In genomic region chr7:100921289-100921688, GRCm38 (mm10) we compare ENCODE assay signal across 30 mouse cellular contexts. TPM values are rescaled to one million over a fixed set of nuclear protein-coding genes. Genes with fewer than 3 reads are reported as not detected.
DNase-seq lines count a peak whose midpoint lies in the region; ATAC-seq and TF ChIP-seq lines count a peak whose summit lies in the region.
"Had no signal": no experiment of that assay in that cellular context is flagged by ENCODE, and none has a peak within 500 bp of the region (broad histone marks: within the 10 kb centered on the region; RNA-seq: fewer than 3 reads in every experiment).

No protein-coding gene starts in this region.

- TF ChIP-seq CTCF in gastrocnemius, adult 2 months (IDR thresholded peaks at IDR 0.05), result no peak
- no peak for TF ChIP-seq CTCF in heart, postnatal 0 days (IDR thresholded peaks at IDR 0.05; ENCODE audit: low read depth)
- TF ChIP-seq CTCF in lung, postnatal 0 days (IDR thresholded peaks at IDR 0.05), result no peak

- peaks cover 78% of the 10 kb centered on the region for H3K4me1 ChIP-seq in heart, postnatal 0 days (ENCODE audit: control insufficient read depth, insufficient read depth)
- peaks cover 100% of the 10 kb centered on the region for H3K4me1 ChIP-seq in lung, embryonic 15.5 days
- peaks cover 52% of the 10 kb centered on the region for H3K4me1 ChIP-seq in lung, postnatal 0 days (ENCODE audit: insufficient read depth, low read depth, low read length)

- H3K4me2 ChIP-seq in heart, postnatal 0 days (ENCODE audit: low read depth, low read length), result no peak overlapping the region
- no peak overlapping the region for H3K4me2 ChIP-seq in lung, embryonic 15.5 days
- H3K4me2 ChIP-seq in lung, postnatal 0 days (replicated peaks; ENCODE audit: low read depth, low read length), result no peak overlapping the region
- H3K4me2 ChIP-seq: limb, embryonic 12.5 days; liver, embryonic 15.5 days; midbrain, embryonic 11.5 days; neural tube, embryonic 12.5 days had no signal

- no peaks in the 10 kb centered on the region for H3K27me3 ChIP-seq in heart, postnatal 0 days (ENCODE audit: control insufficient read depth, insufficient read depth, low read length)
- H3K27me3 ChIP-seq in lung, embryonic 15.5 days, result no peaks in the 10 kb centered on the region
- no peaks in the 10 kb centered on the region for H3K27me3 ChIP-seq in lung, postnatal 0 days (replicated peaks; ENCODE audit: insufficient read depth, low read length)
- H3K27me3 ChIP-seq: limb, embryonic 12.5 days; neural tube, embryonic 12.5 days; Patski had no signal

- intact Hi-C loops in gastrocnemius, adult 2 months (cut with DNase I), result no loop called here

- no peak overlapping the region for H3K4me3 ChIP-seq in gastrocnemius, adult 2 months
- H3K4me3 ChIP-seq in heart, postnatal 0 days (ENCODE audit: low read depth, low read length), result no peak overlapping the region
- H3K4me3 ChIP-seq in lung, embryonic 15.5 days, result no peak overlapping the region
- no peak overlapping the region for H3K4me3 ChIP-seq in lung, postnatal 0 days (ENCODE audit: low read depth, low read length)
- H3K4me3 ChIP-seq: erythroblast, embryonic 14.5 days; limb, embryonic 12.5 days; liver, embryonic 15.5 days; myocyte; neural tube, embryonic 12.5 days had no signal

- no peaks in the 10 kb centered on the region for H3K9me3 ChIP-seq in heart, postnatal 0 days (replicated peaks; ENCODE audit: control insufficient read depth, low read length)
- no peaks in the 10 kb centered on the region for H3K9me3 ChIP-seq in lung, embryonic 15.5 days
- no peaks in the 10 kb centered on the region for H3K9me3 ChIP-seq in lung, postnatal 0 days (ENCODE audit: low read length)
- H3K9me3 ChIP-seq: limb, embryonic 12.5 days; liver, embryonic 15.5 days; neural tube, embryonic 12.5 days had no signal

- H3K36me3 ChIP-seq in heart, postnatal 0 days (replicated peaks; ENCODE audit: control insufficient read depth, insufficient read depth, low read length), result peaks cover 13% of the 10 kb centered on the region; the same call in 1 of the 2 replicates
- H3K36me3 ChIP-seq in lung, embryonic 15.5 days, result peaks cover 34% of the 10 kb centered on the region
- H3K36me3 ChIP-seq in lung, postnatal 0 days (ENCODE audit: insufficient read depth, low read length), result no peaks in the 10 kb centered on the region
- H3K36me3 ChIP-seq: liver, embryonic 15.5 days had no signal

- H3K27ac ChIP-seq in gastrocnemius, adult 2 months, result peak overlapping the region; percentile 96
- peak overlapping the region; percentile 17; the same call in 1 of the 2 replicates for H3K27ac ChIP-seq in heart, postnatal 0 days (ENCODE audit: low read depth)
- H3K27ac ChIP-seq in lung, embryonic 15.5 days, result peak overlapping the region; percentile 84; the same call in 1 of the 2 replicates
- H3K27ac ChIP-seq in lung, postnatal 0 days (ENCODE audit: low read length), result no peak overlapping the region; the same call in 1 of the 2 replicates
- H3K27ac ChIP-seq: liver, embryonic 15.5 days; neural tube, embryonic 12.5 days had no signal

- no peak for TF ChIP-seq EP300 in heart, postnatal 0 days (IDR thresholded peaks at IDR 0.05; ENCODE audit: low read depth)
- no peak for TF ChIP-seq EP300 in lung, postnatal 0 days (IDR thresholded peaks at IDR 0.05)

- ATAC-seq in heart, postnatal 0 days (ENCODE audit: insufficient read depth, low read depth), result no peak
- no peak for ATAC-seq in lung, embryonic 15.5 days (ENCODE audit: borderline replicate concordance, extremely low read depth, low FRiP score, low TSS enrichment)
- ATAC-seq in lung, postnatal 0 days, result no peak
- ATAC-seq: forebrain, embryonic 16.5 days; hindbrain, embryonic 16.5 days; Patski had no signal

- H3K9ac ChIP-seq in heart, postnatal 0 days (replicated peaks; ENCODE audit: low read depth, low read length), result no peak overlapping the region
- H3K9ac ChIP-seq in lung, embryonic 15.5 days, result no peak overlapping the region
- H3K9ac ChIP-seq in lung, postnatal 0 days (replicated peaks; ENCODE audit: low read depth), result no peak overlapping the region
- H3K9ac ChIP-seq: limb, embryonic 12.5 days; liver, embryonic 15.5 days; neural tube, embryonic 12.5 days had no signal

- WGBS in heart, postnatal 0 days, result 66% methylated on average over 5 of the region's 5 CpGs
- WGBS in lung, embryonic 15.5 days, result 78% methylated on average over 5 of the region's 5 CpGs
- 81% methylated on average over 5 of the region's 5 CpGs for WGBS in lung, postnatal 0 days

- peak; percentile 28 for DNase-seq in gastrocnemius, adult 2 months
- DNase-seq in gastrocnemius, adult 8-10 months (ENCODE audit: low spot score in 2 of 2), result no peak
- peak; percentile 3 for DNase-seq in heart, postnatal 0 days (ENCODE audit: low spot score)
- no peak for DNase-seq in heart, postnatal 4 days
- no peak for DNase-seq in lung, postnatal 0 days (ENCODE audit: low spot score)
- DNase-seq in B cell, adult 2 months, result no peak
- DNase-seq: adrenal gland, postnatal 36 days; cerebellum, adult 18-20 months; cerebellum, postnatal 10 days; gastrocnemius, postnatal 10 days; kidney, adult 18-20 months; kidney, postnatal 14 days; lung, postnatal 10 days; right cerebral cortex, adult 18-20 months; spleen, adult 18-20 months; thymus, adult 18-20 months; thymus, postnatal 25 days had no signal

RNA-seq across cellular contexts. Expression of gene Arhgef17, which starts 10.6 kb away (rescaled TPM):
- 10 to 100 TPM; 20.9 to 33.3 TPM for total RNA-seq in gastrocnemius, adult 2 months (2021)
- total RNA-seq in gastrocnemius, adult 8-10 months (2022), result 10 to 100 TPM; 33.5 to 44.3 (median 38.1) TPM
- total RNA-seq in heart, postnatal 0 days (2014; rRNA removed; ENCODE audit: low replicate concordance), result 28.4 and 42.3 TPM in 2 replicates
- polyA plus RNA-seq in heart, postnatal 0 days (2015; fragmentation: Nextera tagmentation; extraction: Ambion mirVana), result 2.6 and 2.8 TPM in 2 replicates
- total RNA-seq in heart, postnatal 4 days (2021), result 10 to 100 TPM; 37.0 to 38.4 TPM
- 10.8 TPM in 2 replicates for polyA plus RNA-seq in lung, embryonic 15.5 days (2015; fragmentation: Nextera tagmentation; extraction: Ambion mirVana)
- 5.8 and 7.0 TPM in 2 replicates for polyA plus RNA-seq in lung, postnatal 0 days (2015; fragmentation: Nextera tagmentation; extraction: Ambion mirVana)

RNA-seq across cellular contexts. Expression of gene P2ry6, which starts 53.2 kb away (rescaled TPM):
- 1 to 10 TPM in 1 of 2 experiments, under 1 TPM in 1; 0.82 to 1.4 TPM for total RNA-seq in gastrocnemius, adult 2 months (2021)
- total RNA-seq in gastrocnemius, adult 8-10 months (2022), result 1 to 10 TPM in 2 of 4 experiments, under 1 TPM in 2; 0.53 to 1.2 (median 0.94) TPM
- total RNA-seq in heart, postnatal 0 days (2014; rRNA removed; ENCODE audit: low replicate concordance), result 1.0 and 4.5 TPM in 2 replicates
- 3.5 and 3.9 TPM in 2 replicates for polyA plus RNA-seq in heart, postnatal 0 days (2015; fragmentation: Nextera tagmentation; extraction: Ambion mirVana)
- 1 to 10 TPM; 2.5 to 2.6 TPM for total RNA-seq in heart, postnatal 4 days (2021)
- 9.6 and 9.9 TPM in 2 replicates for polyA plus RNA-seq in lung, embryonic 15.5 days (2015; fragmentation: Nextera tagmentation; extraction: Ambion mirVana)
- polyA plus RNA-seq in lung, postnatal 0 days (2015; fragmentation: Nextera tagmentation; extraction: Ambion mirVana), result 9.9 and 11.2 TPM in 2 replicates
- total RNA-seq: common myeloid progenitor, adult 5-6 weeks; hematopoietic stem cell, adult 5-6 weeks; MEL had no signal

RNA-seq across cellular contexts. Expression of gene Relt, which starts 58.0 kb away (rescaled TPM):
- total RNA-seq in gastrocnemius, adult 2 months (2021), result 10 to 100 TPM in 1 of 2 experiments, 1 to 10 TPM in 1; 9.5 to 19.8 TPM
- total RNA-seq in gastrocnemius, adult 8-10 months (2022), result 10 to 100 TPM; 10.5 to 22.2 (median 13.8) TPM
- total RNA-seq in heart, postnatal 0 days (2014; rRNA removed; ENCODE audit: low replicate concordance), result 5.1 and 5.9 TPM in 2 replicates
- polyA plus RNA-seq in heart, postnatal 0 days (2015; fragmentation: Nextera tagmentation; extraction: Ambion mirVana), result 1.8 and 2.3 TPM in 2 replicates
- 1 to 10 TPM; 5.6 to 6.4 TPM for total RNA-seq in heart, postnatal 4 days (2021)
- 3.6 and 4.6 TPM in 2 replicates for polyA plus RNA-seq in lung, embryonic 15.5 days (2015; fragmentation: Nextera tagmentation; extraction: Ambion mirVana)
- 2.8 and 3.8 TPM in 2 replicates for polyA plus RNA-seq in lung, postnatal 0 days (2015; fragmentation: Nextera tagmentation; extraction: Ambion mirVana)

Comparison
In these comparisons a context has a peak if more than half of its experiments do, and no peak if none do; other contexts are left out.
1. DNase-seq: peak in gastrocnemius, adult 2 months (single experiment) and heart, postnatal 0 days (single experiment); none in gastrocnemius, adult 8-10 months (0 of 2), heart, postnatal 4 days (single experiment), lung, postnatal 0 days (single experiment) and B cell, adult 2 months (0 of 2).